Mouse (Mus musculus) left cerebral cortex, adult 8-10 months (tissue): Measurements from ENCODE around the gene Pde10a. TPM values are rescaled to one million over a fixed set of nuclear protein-coding genes. Genes with fewer than 3 reads are reported as not detected.

Experiments
- DNase-seq, 2 experiments: peaks; one replicate each; pipeline ENCODE4 v3.0.0; 2022; ENCODE audit warnings: low spot score in 2 of 2
- total RNA-seq, 4 experiments: library from RNA; stranded (reverse); gene quantifications; 2 replicates each; pipeline ENCODE4 v1.2.4; 2022

Pde10a gene
- total RNA-seq, 4 experiments from 2014 or later: 174 to 238 (median 211) TPM

- DNase-seq: no peak
Measured at GRCm38 (mm10) chr17:8935604-8936003, 410.4 kb downstream of the Pde10a start.

DNA sequence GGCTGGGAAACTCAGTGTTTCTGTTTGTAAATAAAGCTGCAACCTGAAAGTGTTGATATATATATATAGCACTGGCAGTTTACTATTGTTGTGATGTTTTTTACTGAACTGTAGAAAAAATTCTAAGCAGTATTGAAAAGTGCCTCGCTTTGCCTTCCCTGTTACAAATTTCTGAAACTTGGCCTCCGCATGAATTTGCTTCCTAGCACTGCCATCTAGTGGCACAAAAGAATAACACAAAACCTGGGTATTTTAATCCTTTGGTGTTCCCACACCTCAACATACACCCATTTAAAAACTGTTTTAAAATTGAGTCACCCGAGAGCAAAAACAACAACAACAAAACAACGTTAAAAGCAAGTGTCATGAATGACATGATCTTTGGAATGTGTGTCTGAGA, 411.4 kb downstream of the Pde10a start:
- no peak for DNase-seq

DNA sequence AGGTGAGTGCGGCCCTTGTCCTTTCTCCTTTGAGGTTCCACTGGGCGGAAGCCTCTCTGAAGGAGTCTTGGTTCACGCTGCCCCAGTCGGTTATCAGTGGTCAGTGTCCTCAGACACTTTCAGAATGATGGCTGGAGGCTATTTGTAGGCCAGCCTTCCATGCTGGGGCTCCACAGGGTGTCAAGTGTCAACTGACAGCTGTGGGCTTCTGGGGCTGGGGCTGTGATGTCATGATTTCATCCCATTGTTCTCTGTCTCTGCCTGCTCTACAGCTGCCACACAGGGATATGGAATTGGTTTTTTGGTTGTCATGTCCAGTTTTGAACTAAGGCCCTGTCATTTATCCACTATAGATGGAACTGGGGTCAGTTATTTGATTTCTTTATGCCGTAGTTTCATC, 426.4 kb downstream of the Pde10a start:
- no peak for DNase-seq

GRCm38 (mm10) chr17:8952951-8953350, 427.8 kb downstream of the Pde10a start:
- no peak for DNase-seq

DNA sequence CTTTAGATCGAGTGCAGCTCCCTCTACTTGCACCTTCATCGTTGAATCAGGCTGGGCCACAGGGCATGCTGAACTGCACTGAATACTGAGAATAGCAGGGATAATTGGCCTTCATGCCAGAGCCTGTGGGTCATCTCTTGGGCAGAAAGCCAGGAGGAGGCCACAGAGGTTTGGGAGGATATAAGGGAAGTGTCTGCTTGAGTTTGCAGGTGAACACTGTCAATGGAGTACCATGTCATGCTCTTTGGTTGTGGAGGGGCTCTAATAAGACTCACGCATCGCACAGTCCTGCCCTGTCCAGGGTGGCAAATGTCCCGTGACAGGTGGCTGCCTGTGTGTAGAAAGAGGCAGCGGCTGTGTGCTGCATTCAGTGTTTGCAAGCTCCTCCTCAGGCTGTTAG, 433.0 kb downstream of the Pde10a start:
- DNase-seq: no peak

DNA sequence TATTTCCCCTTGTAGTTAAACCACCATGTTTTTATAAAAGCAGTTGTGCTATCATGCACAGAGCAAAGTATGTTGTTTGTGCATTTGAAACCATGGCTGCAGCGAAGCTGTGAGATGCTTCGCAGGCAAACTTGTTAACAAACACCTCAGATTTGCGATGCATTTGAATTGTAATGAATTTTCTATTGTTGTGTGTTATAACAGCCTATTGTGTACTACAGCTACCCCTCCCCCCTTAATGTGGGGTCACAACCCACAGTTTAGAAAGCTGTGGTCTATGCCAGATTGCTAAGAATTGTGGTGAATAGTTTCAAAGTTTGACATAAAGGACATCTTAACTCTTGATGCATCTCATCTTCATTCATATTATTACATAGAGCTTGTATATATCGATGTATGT, 435.2 kb downstream of the Pde10a start:
- no peak for DNase-seq

GRCm38 (mm10) chr17:8961097-8961496, 435.9 kb downstream of the Pde10a start:
- no peak for DNase-seq

DNA sequence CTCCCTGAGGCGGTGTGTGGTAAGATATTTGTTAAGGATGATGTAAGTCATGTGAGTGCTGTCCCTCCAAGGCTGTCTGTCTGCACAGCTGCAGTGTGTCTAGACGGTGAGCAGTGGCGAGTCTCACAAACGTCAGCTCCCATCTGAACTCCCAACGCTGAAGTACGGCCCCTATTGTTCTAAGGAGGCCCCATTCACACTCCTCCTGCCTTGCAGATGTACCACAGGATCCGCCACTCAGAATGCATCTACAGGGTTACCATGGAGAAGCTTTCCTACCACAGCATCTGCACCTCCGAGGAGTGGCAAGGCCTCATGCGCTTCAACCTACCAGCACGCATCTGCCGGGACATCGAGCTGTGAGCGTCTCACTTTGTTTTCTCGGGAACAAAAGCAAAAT, 436.5 kb downstream of the Pde10a start:
- DNase-seq: no peak

GRCm38 (mm10) chr17:8965177-8965576, 440.0 kb downstream of the Pde10a start:
- DNase-seq: no peak

DNA sequence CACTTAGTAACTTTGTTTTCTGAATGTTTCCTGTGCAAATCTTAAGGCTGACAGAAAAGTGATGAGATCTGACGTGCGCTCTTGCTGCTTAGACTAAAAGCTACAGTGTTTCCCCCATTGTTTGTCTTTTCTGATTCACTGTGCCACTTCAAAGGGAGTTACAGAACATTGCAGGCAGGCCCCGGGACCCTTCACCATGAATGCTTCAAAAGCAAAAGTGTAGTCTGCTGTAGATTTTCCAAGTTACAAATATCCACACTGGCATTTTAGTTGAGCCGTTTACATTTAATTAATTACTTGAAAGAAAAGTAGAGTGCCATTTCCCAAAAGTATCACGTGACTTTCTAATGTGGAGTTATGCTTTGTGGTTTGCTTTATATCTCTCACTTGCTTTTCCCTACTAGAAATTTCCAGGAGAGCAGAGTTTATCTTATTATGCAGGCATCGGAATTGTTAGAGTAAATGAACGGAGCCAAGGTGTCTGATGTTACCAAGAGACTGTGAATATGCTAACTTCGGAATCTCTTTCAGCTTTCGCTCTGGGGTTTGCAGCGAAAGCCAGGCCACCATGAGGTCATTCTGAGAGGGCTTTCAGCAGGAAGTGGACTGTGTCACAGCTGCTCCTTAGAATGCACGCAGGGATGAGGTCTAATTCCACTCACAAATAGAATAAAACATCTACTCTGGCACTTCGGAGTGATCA, 447.1 kb downstream of the Pde10a start:
- no peak for DNase-seq

GRCm38 (mm10) chr17:8973331-8973730, 448.2 kb downstream of the Pde10a start:
- DNase-seq: no peak

GRCm38 (mm10) chr17:8974423-8974822, 449.3 kb downstream of the Pde10a start:
- DNase-seq: no peak

DNA sequence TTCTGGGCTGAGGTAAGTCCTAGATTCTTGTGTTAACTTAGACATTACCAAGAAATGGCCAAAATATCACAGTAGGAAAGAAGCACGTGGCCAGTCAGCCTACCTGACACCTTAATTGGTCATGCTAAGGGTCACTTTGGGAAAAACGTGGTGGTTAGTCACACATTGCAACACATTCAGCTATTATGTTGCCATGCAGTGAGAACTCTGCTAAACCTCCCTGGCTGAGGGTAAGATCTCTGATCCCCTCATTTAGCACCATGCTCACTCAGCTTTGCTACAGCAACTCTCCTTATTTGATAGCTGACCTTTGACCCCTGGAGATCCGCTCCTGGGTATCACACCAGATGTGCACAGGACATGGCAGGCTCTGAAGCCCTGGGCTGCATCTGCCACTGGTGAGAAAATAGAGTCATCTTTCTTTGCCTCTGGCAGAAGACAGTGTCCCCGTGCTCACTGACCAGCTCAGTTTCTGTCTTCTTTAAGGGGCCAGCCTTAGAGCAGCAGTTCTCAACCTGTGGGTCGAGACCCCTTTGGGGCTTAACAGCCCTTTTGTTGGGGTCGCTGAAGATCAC, 449.7 kb downstream of the Pde10a start:
- DNase-seq: no peak

GRCm38 (mm10) chr17:8976745-8977144, 451.6 kb downstream of the Pde10a start:
- no peak for DNase-seq

DNA sequence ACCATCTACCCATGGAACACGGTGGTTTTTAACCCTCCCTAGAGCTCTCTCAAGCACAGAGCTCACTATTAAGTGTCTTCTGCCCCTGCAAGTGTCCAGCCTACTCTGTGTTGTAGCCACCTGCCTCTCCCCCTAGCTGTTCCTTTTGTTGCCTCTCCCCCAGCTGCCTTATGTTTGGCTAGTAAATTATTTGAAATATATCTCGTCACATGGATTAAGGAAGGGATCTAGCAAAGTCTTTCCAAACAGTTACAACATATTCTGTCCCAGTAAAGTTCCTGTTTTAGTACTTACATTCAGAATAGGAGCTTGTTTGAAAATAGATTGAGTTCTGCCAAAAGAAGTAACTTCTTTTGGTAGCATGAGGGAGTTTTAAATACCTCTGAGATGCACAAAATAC, 452.1 kb downstream of the Pde10a start:
- DNase-seq: no peak

DNA sequence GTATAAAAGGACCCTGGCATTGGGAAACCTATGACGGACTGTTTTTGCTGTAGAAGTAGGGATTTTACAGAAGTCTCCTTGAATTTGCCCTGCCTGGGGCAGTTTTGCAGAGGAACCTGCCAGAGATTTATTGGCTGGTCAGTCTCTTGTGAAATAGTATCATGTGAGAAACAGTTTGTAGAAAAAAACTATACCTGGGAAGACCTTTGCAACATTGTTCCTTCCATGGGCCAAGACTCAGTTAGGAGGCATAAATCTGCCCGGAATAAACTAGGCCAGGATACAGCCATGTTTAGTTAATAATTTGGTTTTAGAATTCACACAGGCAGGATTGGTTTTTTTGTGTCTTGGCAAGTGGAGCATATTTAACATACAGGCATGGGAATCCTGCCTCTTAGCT, 458.4 kb downstream of the Pde10a start:
- no peak for DNase-seq

DNA sequence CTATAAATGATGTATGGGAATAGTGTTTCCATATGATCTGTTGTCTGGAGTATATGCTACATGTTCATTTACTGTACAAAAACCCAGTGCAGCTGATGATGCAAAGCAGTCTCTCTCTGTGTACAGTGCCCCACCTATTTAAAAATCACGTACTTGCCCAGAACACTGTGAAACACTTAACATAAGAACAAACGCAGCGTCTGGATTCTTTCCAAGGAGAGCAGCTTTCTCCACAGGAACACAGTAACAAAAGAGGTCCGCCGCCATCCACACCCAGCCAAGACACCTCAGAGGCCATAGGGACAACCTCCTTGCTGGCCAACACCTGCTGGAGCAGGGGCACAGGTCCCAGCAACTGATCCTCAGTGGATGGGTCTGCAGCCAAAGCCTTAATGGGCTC, 460.5 kb downstream of the Pde10a start:
- DNase-seq: no peak

DNA sequence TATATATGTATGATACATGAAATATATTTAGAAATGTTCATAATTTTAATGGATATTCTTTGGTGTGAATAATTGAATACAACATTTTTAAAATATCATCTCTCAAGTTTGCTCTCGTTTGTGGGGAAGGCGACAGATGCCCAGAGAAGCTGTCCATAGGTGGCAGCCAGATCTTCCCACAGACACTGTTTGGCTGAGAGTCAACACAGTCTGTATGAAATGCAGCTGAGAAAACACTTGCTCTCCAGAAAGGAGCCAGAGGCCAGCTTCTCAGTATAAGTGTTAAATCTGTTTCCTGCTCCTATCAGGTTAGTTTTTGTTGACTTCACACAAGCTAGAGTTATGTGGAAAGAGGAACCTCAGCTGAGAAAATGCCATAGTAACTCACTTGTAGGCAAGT, 461.4 kb downstream of the Pde10a start:
- peak in 1 of 2 experiments; percentile 67 for DNase-seq

GRCm38 (mm10) chr17:8987369-8987768, 462.2 kb downstream of the Pde10a start:
- DNase-seq: no peak

DNA sequence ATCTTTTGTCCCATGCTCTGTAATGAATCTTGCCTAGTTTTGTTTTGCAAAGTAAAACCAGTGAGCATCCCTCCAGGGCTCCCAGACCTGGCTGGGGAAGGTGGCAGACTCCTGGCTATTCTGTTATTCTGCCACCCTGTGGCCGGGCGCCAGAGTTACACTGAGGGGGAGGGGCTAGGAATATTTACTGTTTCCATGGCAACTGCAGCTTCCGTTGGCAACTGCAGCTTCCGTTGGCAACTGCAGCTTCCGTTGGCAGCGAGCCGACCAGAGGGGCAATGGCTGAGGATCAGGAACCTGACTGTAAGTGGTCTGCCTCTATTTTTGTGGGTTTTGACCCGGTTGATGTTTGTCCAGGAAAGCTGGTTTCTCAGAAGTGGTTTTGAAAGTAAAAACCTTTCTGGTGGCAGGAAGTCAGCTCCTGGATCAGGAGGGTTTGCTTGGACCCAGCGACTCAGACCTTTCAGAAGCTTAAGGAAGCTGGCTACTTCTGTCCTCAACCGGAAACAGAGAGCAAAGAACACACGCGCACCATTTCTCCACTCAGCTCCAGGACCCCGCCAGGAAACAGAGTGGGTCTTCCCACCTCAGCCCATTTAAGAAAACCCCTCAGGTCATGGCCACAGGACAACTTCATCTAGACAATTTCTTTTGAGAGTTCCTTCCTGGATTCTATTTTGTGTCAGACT, 463.1 kb downstream of the Pde10a start, which contains the start of gene 1700010I14Rik:
Gene 1700010I14Rik, plus strand, starts transcription at position 215 of the 689 bp plus-strand sequence.
- DNase-seq: peak; percentile 72 to 82

DNA sequence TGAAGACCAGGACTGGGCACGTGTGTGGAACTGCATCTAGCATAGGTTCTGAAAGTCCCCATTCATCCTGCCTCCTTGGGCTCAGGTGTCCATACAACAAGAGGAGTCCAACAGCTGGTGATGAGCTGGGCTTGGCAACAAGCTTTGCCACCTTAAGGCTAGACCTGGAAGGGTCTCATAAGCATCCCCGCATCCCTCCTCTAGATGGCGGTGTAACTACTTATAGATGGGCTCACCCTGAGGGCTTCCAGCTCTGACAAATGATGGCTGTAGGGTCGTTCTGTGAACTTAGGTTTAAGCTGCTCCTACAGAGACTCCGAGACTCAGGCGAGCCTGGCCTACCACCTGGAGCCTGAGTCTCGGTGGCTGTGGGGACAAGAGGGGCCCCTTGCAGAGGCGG, 466.0 kb downstream of the Pde10a start:
- no peak for DNase-seq

GRCm38 (mm10) chr17:8995344-8995743, 470.2 kb downstream of the Pde10a start:
- no peak for DNase-seq

- DNase-seq: peak in 1 of 2 experiments; percentile 61
Measured at GRCm38 (mm10) chr17:9002438-9002837, 477.3 kb downstream of the Pde10a start.
